In the genomic region with DNA sequence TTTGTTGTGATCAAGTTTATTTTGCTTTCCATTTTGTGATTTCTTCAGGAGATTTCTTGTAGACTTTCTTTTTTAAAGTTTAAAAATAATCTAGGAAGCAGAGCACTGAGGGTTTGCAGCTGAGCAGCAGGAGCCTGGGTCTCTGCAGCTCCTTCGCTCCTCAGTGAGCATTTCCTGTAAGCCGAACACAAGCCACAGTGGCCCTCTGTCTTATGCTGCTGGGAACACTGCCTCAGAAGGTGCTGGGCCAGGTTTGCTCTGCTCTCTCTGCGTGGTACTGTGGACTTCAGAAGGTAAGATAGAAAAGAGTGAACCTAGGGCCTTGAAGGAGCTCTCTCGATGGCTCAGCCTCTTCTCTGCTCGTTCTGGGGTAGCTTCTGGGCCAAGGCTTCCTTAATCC, we compare ENCODE assay signal across 15 mouse cellular contexts.
"Had no signal": no experiment of that assay in that cellular context is flagged by ENCODE, and none has a peak within 500 bp of the region (broad histone marks: within the 10 kb centered on the region; RNA-seq: fewer than 3 reads in every experiment).

No protein-coding gene starts in this region.

- ATAC-seq: intestine, postnatal 0 days; midbrain, embryonic 15.5 days had no signal

- DNase-seq: kidney, adult 9 months; kidney, postnatal 14 days; kidney, postnatal 4 days; left cerebral cortex, postnatal 4 days; liver, embryonic 13.5 days; lung, adult 2 months; lung, postnatal 14 days; lung, postnatal 4 days; thymus, adult 2 months; thymus, postnatal 14 days; thymus, postnatal 4 days had no signal

- H3K4me2 ChIP-seq: limb, embryonic 13.5 days; liver, embryonic 13.5 days; midbrain, embryonic 15.5 days had no signal

- H3K9ac ChIP-seq: limb, embryonic 13.5 days; liver, embryonic 13.5 days; midbrain, embryonic 15.5 days had no signal

- H3K9me3 ChIP-seq: limb, embryonic 13.5 days; liver, embryonic 13.5 days; midbrain, embryonic 15.5 days had no signal

- H3K4me1 ChIP-seq: liver, embryonic 13.5 days; midbrain, embryonic 15.5 days had no signal

- H3K36me3 ChIP-seq: limb, embryonic 13.5 days; liver, embryonic 13.5 days; midbrain, embryonic 15.5 days had no signal

- H3K27me3 ChIP-seq: limb, embryonic 13.5 days; liver, embryonic 13.5 days; midbrain, embryonic 15.5 days had no signal

- H3K4me3 ChIP-seq: limb, embryonic 13.5 days; liver, embryonic 13.5 days; midbrain, embryonic 15.5 days had no signal

- H3K27ac ChIP-seq: limb, embryonic 13.5 days; liver, embryonic 13.5 days; midbrain, embryonic 15.5 days; stomach, postnatal 0 days had no signal
